In genomic region chr17:25064351-25064750, GRCm38 (mm10) we compare ENCODE assay signal across 11 mouse cellular contexts. TPM values are rescaled to one million over a fixed set of nuclear protein-coding genes. Genes with fewer than 3 reads are reported as not detected.
DNase-seq lines count a peak whose midpoint lies in the region; ATAC-seq and TF ChIP-seq lines count a peak whose summit lies in the region.
"Had no signal": no experiment of that assay in that cellular context is flagged by ENCODE, and none has a peak within 500 bp of the region (broad histone marks: within the 10 kb centered on the region; RNA-seq: fewer than 3 reads in every experiment).

No protein-coding gene starts in this region.

- H3K27me3 ChIP-seq in heart, embryonic 15.5 days, result no peaks in the 10 kb centered on the region
- H3K27me3 ChIP-seq in forebrain, postnatal 0 days (ENCODE audit: insufficient read depth, low read length), result no peaks in the 10 kb centered on the region
- no peaks in the 10 kb centered on the region for H3K27me3 ChIP-seq in hindbrain, embryonic 12.5 days
- H3K27me3 ChIP-seq: midbrain, embryonic 12.5 days had no signal

- no peak for TF ChIP-seq CTCF in forebrain, postnatal 0 days (IDR thresholded peaks at IDR 0.05; ENCODE audit: low read depth)

- H3K27ac ChIP-seq in heart, embryonic 15.5 days, result peak overlapping the region; percentile 79
- no peak overlapping the region for H3K27ac ChIP-seq in forebrain, postnatal 0 days (ENCODE audit: low read depth, low read length)
- H3K27ac ChIP-seq in hindbrain, embryonic 12.5 days, result no peak overlapping the region
- H3K27ac ChIP-seq: midbrain, embryonic 12.5 days had no signal

- WGBS in heart, embryonic 15.5 days, result 35% methylated on average over 9 of the region's 9 CpGs
- WGBS in forebrain, postnatal 0 days, result 84% methylated on average over 9 of the region's 9 CpGs
- WGBS in hindbrain, embryonic 12.5 days, result 74% methylated on average over 9 of the region's 9 CpGs

- no peak overlapping the region for H3K4me3 ChIP-seq in heart, embryonic 15.5 days
- H3K4me3 ChIP-seq in forebrain, postnatal 0 days (ENCODE audit: low read depth, low read length), result no peak overlapping the region
- no peak overlapping the region for H3K4me3 ChIP-seq in hindbrain, embryonic 12.5 days
- H3K4me3 ChIP-seq: midbrain, embryonic 12.5 days had no signal

- peaks cover 13% of the 10 kb centered on the region; the same call in 1 of the 2 replicates for H3K36me3 ChIP-seq in heart, embryonic 15.5 days
- peaks cover 47% of the 10 kb centered on the region for H3K36me3 ChIP-seq in forebrain, postnatal 0 days (ENCODE audit: insufficient read depth)
- peaks cover 30% of the 10 kb centered on the region for H3K36me3 ChIP-seq in hindbrain, embryonic 12.5 days

- peak; percentile 85 for ATAC-seq in heart, embryonic 15.5 days (replicated peaks; ENCODE audit: insufficient number of reproducible peaks, insufficient read depth, low FRiP score, low read depth)
- ATAC-seq in forebrain, postnatal 0 days, result no peak
- ATAC-seq in hindbrain, embryonic 12.5 days (ENCODE audit: low FRiP score), result no peak
- ATAC-seq: hindbrain, embryonic 16.5 days had no signal

- peak overlapping the region; percentile 5; the same call in 1 of the 2 replicates for H3K4me2 ChIP-seq in heart, embryonic 15.5 days
- H3K4me2 ChIP-seq in forebrain, postnatal 0 days (ENCODE audit: low read depth), result no peak overlapping the region
- H3K4me2 ChIP-seq in hindbrain, embryonic 12.5 days (replicated peaks), result no peak overlapping the region
- H3K4me2 ChIP-seq: midbrain, embryonic 12.5 days had no signal

- H3K9me3 ChIP-seq in heart, embryonic 15.5 days (replicated peaks), result no peaks in the 10 kb centered on the region
- H3K9me3 ChIP-seq in forebrain, postnatal 0 days (ENCODE audit: low read length), result no peaks in the 10 kb centered on the region
- H3K9me3 ChIP-seq in hindbrain, embryonic 12.5 days (replicated peaks), result no peaks in the 10 kb centered on the region
- H3K9me3 ChIP-seq: midbrain, embryonic 12.5 days had no signal

- H3K9ac ChIP-seq in heart, embryonic 15.5 days, result no peak overlapping the region
- H3K9ac ChIP-seq in forebrain, postnatal 0 days, result no peak overlapping the region
- no peak overlapping the region for H3K9ac ChIP-seq in hindbrain, embryonic 12.5 days
- H3K9ac ChIP-seq: midbrain, embryonic 12.5 days had no signal

- DNase-seq in adipocyte (ENCODE audit: low spot score), result peak; percentile 77
- peak; percentile 58 to 68 for DNase-seq in adrenal gland, postnatal 36 days
- peak; percentile 73 to 83 for DNase-seq in kidney, postnatal 36 days
- DNase-seq in forebrain, postnatal 0 days, result no peak
- no peak for DNase-seq in layer of hippocampus, adult 9-11 months
- no peak for DNase-seq in left cerebral cortex, postnatal 4 days

- H3K4me1 ChIP-seq in heart, embryonic 15.5 days (replicated peaks), result peaks cover 40% of the 10 kb centered on the region
- H3K4me1 ChIP-seq in forebrain, postnatal 0 days (ENCODE audit: insufficient read depth), result no peaks in the 10 kb centered on the region
- H3K4me1 ChIP-seq in hindbrain, embryonic 12.5 days, result no peaks in the 10 kb centered on the region; the same call in 1 of the 2 replicates
- H3K4me1 ChIP-seq: midbrain, embryonic 12.5 days had no signal

- intact Hi-C loops in left cerebral cortex, postnatal 4 days (cut with DNase I), result no loop called here

RNA-seq across cellular contexts. Expression of gene Tmem204, which starts 19.0 kb away (rescaled TPM):
- 10 to 100 TPM; 31.4 to 39.7 TPM for total RNA-seq in adrenal gland, postnatal 36 days (2021)
- polyA plus RNA-seq in heart, embryonic 15.5 days (2015; fragmentation: Nextera tagmentation; extraction: Ambion mirVana), result 23.1 and 24.8 TPM in 2 replicates
- total RNA-seq in forebrain, postnatal 0 days (2014; rRNA removed), result 9.0 and 11.9 TPM in 2 replicates
- polyA plus RNA-seq in forebrain, postnatal 0 days (2015; fragmentation: Nextera tagmentation; extraction: Ambion mirVana), result 10.3 and 10.6 TPM in 2 replicates
- total RNA-seq in left cerebral cortex, postnatal 4 days (2021), result 1 to 10 TPM; 5.4 to 6.7 TPM
- 8.5 and 9.5 TPM in 2 replicates for polyA plus RNA-seq in hindbrain, embryonic 12.5 days (2016; fragmentation: Nextera tagmentation; extraction: Ambion mirVana)
- total RNA-seq: common myeloid progenitor, adult 5-6 weeks had no signal

RNA-seq across cellular contexts. Expression of gene Ift140, which starts 48.5 kb away (rescaled TPM):
- 10 to 100 TPM; 18.9 to 32.1 TPM for total RNA-seq in adrenal gland, postnatal 36 days (2021)
- polyA plus RNA-seq in heart, embryonic 15.5 days (2015; fragmentation: Nextera tagmentation; extraction: Ambion mirVana), result 8.9 and 13.3 TPM in 2 replicates
- total RNA-seq in forebrain, postnatal 0 days (2014; rRNA removed), result 31.8 and 37.7 TPM in 2 replicates
- 11.6 and 15.2 TPM in 2 replicates for polyA plus RNA-seq in forebrain, postnatal 0 days (2015; fragmentation: Nextera tagmentation; extraction: Ambion mirVana)
- 10 to 100 TPM; 29.9 to 32.2 TPM for total RNA-seq in left cerebral cortex, postnatal 4 days (2021)
- polyA plus RNA-seq in hindbrain, embryonic 12.5 days (2016; fragmentation: Nextera tagmentation; extraction: Ambion mirVana), result 26.7 and 27.6 TPM in 2 replicates

RNA-seq across cellular contexts. Expression of gene Cramp1l, which starts 48.8 kb away (rescaled TPM):
- total RNA-seq in adrenal gland, postnatal 36 days (2021), result 10 to 100 TPM; 18.8 to 21.5 TPM
- polyA plus RNA-seq in heart, embryonic 15.5 days (2015; fragmentation: Nextera tagmentation; extraction: Ambion mirVana), result 4.1 and 6.3 TPM in 2 replicates
- total RNA-seq in forebrain, postnatal 0 days (2014; rRNA removed), result 16.2 and 21.5 TPM in 2 replicates
- polyA plus RNA-seq in forebrain, postnatal 0 days (2015; fragmentation: Nextera tagmentation; extraction: Ambion mirVana), result 1.9 and 2.9 TPM in 2 replicates
- 10 to 100 TPM; 27.7 to 29.0 TPM for total RNA-seq in left cerebral cortex, postnatal 4 days (2021)
- 13.8 and 13.9 TPM in 2 replicates for polyA plus RNA-seq in hindbrain, embryonic 12.5 days (2016; fragmentation: Nextera tagmentation; extraction: Ambion mirVana)

RNA-seq across cellular contexts. Expression of gene Telo2, which starts 51.4 kb away (rescaled TPM):
- total RNA-seq in adrenal gland, postnatal 36 days (2021), result 10 to 100 TPM; 19.7 to 22.4 TPM
- 22.9 and 33.6 TPM in 2 replicates for polyA plus RNA-seq in heart, embryonic 15.5 days (2015; fragmentation: Nextera tagmentation; extraction: Ambion mirVana)
- 51.9 and 92.2 TPM in 2 replicates for total RNA-seq in forebrain, postnatal 0 days (2014; rRNA removed)
- polyA plus RNA-seq in forebrain, postnatal 0 days (2015; fragmentation: Nextera tagmentation; extraction: Ambion mirVana), result 32.4 and 35.6 TPM in 2 replicates
- 10 to 100 TPM; 58.3 to 59.3 TPM for total RNA-seq in left cerebral cortex, postnatal 4 days (2021)
- 42.5 and 43.2 TPM in 2 replicates for polyA plus RNA-seq in hindbrain, embryonic 12.5 days (2016; fragmentation: Nextera tagmentation; extraction: Ambion mirVana)

RNA-seq across cellular contexts. Expression of gene Ptx4, which starts 56.2 kb away (rescaled TPM):
- total RNA-seq in adrenal gland, postnatal 36 days (2021), result not detected
- 0.16 and 0.30 TPM in 2 replicates for polyA plus RNA-seq in heart, embryonic 15.5 days (2015; fragmentation: Nextera tagmentation; extraction: Ambion mirVana)
- 1.2 TPM in 1 of 2 replicates, not detected in the other for total RNA-seq in forebrain, postnatal 0 days (2014; rRNA removed)
- 0.20 and 0.54 TPM in 2 replicates for polyA plus RNA-seq in forebrain, postnatal 0 days (2015; fragmentation: Nextera tagmentation; extraction: Ambion mirVana)
- total RNA-seq in left cerebral cortex, postnatal 4 days (2021), result under 1 TPM; 0.32 to 0.34 TPM
- polyA plus RNA-seq in hindbrain, embryonic 12.5 days (2016; fragmentation: Nextera tagmentation; extraction: Ambion mirVana), result not detected in 2 replicates
- total RNA-seq: common myeloid progenitor, adult 5-6 weeks had no signal
- polyA plus RNA-seq: hindbrain, embryonic 16.5 days; midbrain, embryonic 12.5 days had no signal

Comparison
In these comparisons a context has a peak if more than half of its experiments do, and no peak if none do; other contexts are left out.
1. DNase-seq: peak in adipocyte (single experiment), adrenal gland, postnatal 36 days (2 of 2) and kidney, postnatal 36 days (2 of 2); none in forebrain, postnatal 0 days (single experiment), layer of hippocampus, adult 9-11 months (single experiment) and left cerebral cortex, postnatal 4 days (single experiment).